Mouse (Mus musculus) small intestine, adult 2 months (tissue): ENCODE results near the gene Manbal.

Experiments used
- CTCF ChIP-seq: fragments of 200-500 bp; IDR thresholded peaks from 2 replicates; pipeline ENCODE4 v1.5.1; 2012; ENCODE audit warnings: low read depth, mild to moderate bottlenecking, control low read depth, inconsistent platforms, low read length, moderate library complexity, mixed read lengths; ENCODE audit not compliant: insufficient replicate concordance, insufficient read length; ENCODE audit errors: extremely low read depth
- POLR2A ChIP-seq: fragments of 200-500 bp; IDR thresholded peaks from 2 replicates; pipeline ENCODE4 v1.6.1; 2012; ENCODE audit warnings: low read depth, mild to moderate bottlenecking, control low read depth, inconsistent platforms, low read length, moderate library complexity

DNA sequence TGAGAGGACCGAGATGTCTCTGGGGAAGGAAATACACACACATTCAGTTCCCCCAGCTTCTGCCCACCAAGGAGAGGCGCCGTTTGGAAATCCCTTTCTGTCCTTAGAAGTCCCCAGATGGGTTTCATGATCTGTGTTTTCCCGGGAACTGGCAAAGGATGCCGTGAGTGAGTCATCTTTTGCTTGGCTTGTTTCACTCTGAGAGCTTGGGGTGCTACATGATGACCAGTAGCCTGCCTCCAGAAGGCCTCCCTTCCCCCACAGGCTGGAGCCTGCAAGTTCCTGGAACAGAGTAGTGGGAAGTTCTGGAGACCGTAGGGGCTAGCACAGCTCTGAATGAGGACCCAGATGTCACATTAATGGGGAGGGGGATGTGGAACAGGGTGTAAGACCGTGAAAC, 40.2 kb downstream of the Manbal start:
- TF ChIP-seq CTCF: no peak
- TF ChIP-seq POLR2A: no peak
